Mouse (Mus musculus) brain, embryonic 14.5 days (tissue): ENCODE data around the gene Slc11a1.

Source experiments
- CTCF ChIP-seq: fragments of 200-500 bp; IDR thresholded peaks from 2 replicates; pipeline ENCODE4 v1.5.1; 2012; ENCODE audit warnings: inconsistent platforms, mild to moderate bottlenecking, moderate library complexity, borderline replicate concordance; ENCODE audit not compliant: insufficient read depth, insufficient read length; ENCODE audit errors: extremely low read depth
- POLR2A ChIP-seq: fragments of 200-500 bp; IDR thresholded peaks from 2 replicates; pipeline ENCODE4 v1.6.1; 2012; ENCODE audit warnings: mild to moderate bottlenecking, inconsistent platforms, borderline replicate concordance; ENCODE audit not compliant: poor library complexity, insufficient read depth, insufficient read length, severe bottlenecking; ENCODE audit errors: extremely low read depth

- TF ChIP-seq CTCF (no peak), POLR2A (no peak)
Observed at GRCm38 (mm10) chr1:74383385-74383784, 8.4 kb downstream of the Slc11a1 start.
